Mouse (Mus musculus) heart, embryonic 15.5 days (tissue): Measurements from ENCODE around the gene Tas2r144. TPM values are rescaled to one million over a fixed set of nuclear protein-coding genes. Genes with fewer than 3 reads are reported as not detected.

Experiments
- polyA plus RNA-seq: library from polyadenylated mRNA; unstranded; fragments of >200 nt; fragmentation: Nextera tagmentation; extraction: Ambion mirVana; gene quantifications from 2 replicates; pipeline ENCODE4 v1.2.1, GENCODE M21; 2015

The Tas2r144 gene
- polyA plus RNA-seq, 1 experiment from 2014 or later: not detected

Other genes with a start within 250 kb of the Tas2r144 start
- not detected in 2 replicates for gene Sval3, start 247.2 kb upstream of the Tas2r144 start, polyA plus RNA-seq
- not detected in 2 replicates for gene Sva, start 176.9 kb upstream of the Tas2r144 start, polyA plus RNA-seq
- gene Tas2r139, start 74.4 kb upstream of the Tas2r144 start, polyA plus RNA-seq: not detected in 2 replicates
- gene Gstk1, start 30.6 kb downstream of the Tas2r144 start, polyA plus RNA-seq: 14.3 and 16.9 TPM in 2 replicates
- gene Tmem139, start 46.6 kb downstream of the Tas2r144 start, polyA plus RNA-seq: 0.28 and 0.31 TPM in 2 replicates
- gene Casp2, start 49.7 kb downstream of the Tas2r144 start, polyA plus RNA-seq: 26.2 and 37.2 TPM in 2 replicates
- 0.28 and 0.33 TPM in 2 replicates for gene Clcn1, start 71.4 kb downstream of the Tas2r144 start, polyA plus RNA-seq
- 0.10 and 0.24 TPM in 2 replicates for gene Fam131b, start 109.3 kb downstream of the Tas2r144 start, polyA plus RNA-seq
- 136 and 173 TPM in 2 replicates for gene Zyx, start 134.3 kb downstream of the Tas2r144 start, polyA plus RNA-seq
- 2.2 and 4.3 TPM in 2 replicates for gene Epha1, start 157.9 kb downstream of the Tas2r144 start, polyA plus RNA-seq
- not detected in 2 replicates for gene Tas2r143, start 184.9 kb downstream of the Tas2r144 start, polyA plus RNA-seq
- not detected in 2 replicates for gene Tas2r135, start 190.1 kb downstream of the Tas2r144 start, polyA plus RNA-seq
- not detected in 2 replicates for gene Tas2r126, start 219.2 kb downstream of the Tas2r144 start, polyA plus RNA-seq
- not detected in 2 replicates for gene Olfr458, start 249.9 kb downstream of the Tas2r144 start, polyA plus RNA-seq